Mouse (Mus musculus): ENCODE measurements around the gene Gm17455. TPM values are rescaled to one million over a fixed set of nuclear protein-coding genes. Genes with fewer than 3 reads are reported as not detected.

The Gm17455 gene
- polyA plus RNA-seq, 1 experiment from 2014 or later = 2.3 TPM

DNA sequence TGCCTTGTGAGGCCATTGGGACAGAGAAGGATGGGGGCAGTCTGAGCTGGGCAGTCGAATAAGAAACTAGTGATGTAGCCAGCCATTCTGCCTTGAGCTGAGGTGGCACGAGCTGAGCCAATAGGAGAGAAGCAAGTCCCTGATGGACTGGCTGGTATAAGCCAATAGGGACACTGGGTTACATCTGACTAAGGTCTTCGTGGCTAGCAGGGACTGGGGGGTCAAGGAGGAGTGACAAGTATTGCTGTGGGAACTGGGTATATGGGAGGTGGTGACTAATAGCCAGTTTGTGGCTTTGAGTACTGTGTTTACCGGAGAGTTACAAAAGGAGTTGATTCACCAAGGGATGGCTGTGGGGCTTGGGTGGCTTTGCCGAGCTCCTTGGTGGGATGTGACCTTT lies 3.9 kb upstream of the Gm17455 start:
- H3K4me2 ChIP-seq (replicated peaks) = no peak overlapping the region
- H3K9me3 ChIP-seq (replicated peaks) = no peaks in the 10 kb centered on the region
- WGBS = 66% methylated on average over 5 of the region's 5 CpGs
- H3K27ac ChIP-seq (replicated peaks) = no peak overlapping the region
- H3K27me3 ChIP-seq = no peaks in the 10 kb centered on the region
- no peaks in the 10 kb centered on the region for H3K36me3 ChIP-seq
- H3K9ac ChIP-seq = no peak overlapping the region
- ATAC-seq (ENCODE audit: insufficient number of reproducible peaks, low FRiP score, low TSS enrichment, low read depth) = no peak
- H3K4me3 ChIP-seq (replicated peaks) = no peak overlapping the region
- H3K4me1 ChIP-seq = 0 out of 2 replicates have a peak, but pooled peaks cover 2% of the 10 kb centered on the region

DNA sequence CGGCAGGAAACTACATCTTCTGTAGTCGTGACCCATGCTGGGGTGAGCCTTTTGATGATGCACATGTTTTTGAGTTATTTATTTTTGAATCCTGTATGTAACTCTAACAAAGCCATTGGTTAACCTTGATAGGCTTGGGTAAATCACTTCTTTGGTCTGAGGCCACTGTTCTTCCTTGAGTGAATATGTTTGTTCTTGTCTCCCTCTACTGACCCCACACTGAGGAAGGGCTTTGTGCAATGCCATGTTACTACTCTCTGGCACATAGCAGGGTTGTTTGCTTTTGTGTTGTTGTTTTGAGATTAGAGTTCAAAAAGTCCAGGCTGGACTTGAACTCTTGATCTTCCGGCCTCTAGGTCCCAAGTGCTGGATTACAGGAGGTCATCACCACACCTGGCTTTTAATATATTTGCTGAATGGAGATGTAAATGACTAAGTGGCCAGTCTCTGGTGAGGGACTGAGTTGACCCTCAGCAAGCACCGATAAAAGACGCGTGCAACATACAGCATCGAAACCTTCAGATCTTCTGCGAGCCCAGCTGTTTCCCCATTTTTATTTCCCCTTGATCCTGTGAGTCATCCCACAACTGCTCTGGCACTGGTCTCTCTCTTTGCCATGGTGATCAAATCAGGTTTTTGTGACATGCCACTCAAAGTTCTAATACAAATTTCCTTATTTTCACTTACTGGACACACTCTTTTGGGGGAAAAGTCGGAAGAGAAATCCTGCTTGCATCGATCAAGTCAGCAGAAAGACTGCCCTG lies 1.3 kb upstream of the Gm17455 start:
- peaks cover 3% of the 10 kb centered on the region; the same call in 1 of the 2 replicates for H3K27me3 ChIP-seq
- no peak overlapping the region for H3K9ac ChIP-seq
- no peaks in the 10 kb centered on the region for H3K36me3 ChIP-seq
- H3K27ac ChIP-seq (replicated peaks) = no peak overlapping the region
- H3K4me1 ChIP-seq = 0 out of 2 replicates have a peak, but pooled peaks cover 4% of the 10 kb centered on the region
- no peak for ATAC-seq (ENCODE audit: insufficient number of reproducible peaks, low FRiP score, low TSS enrichment, low read depth)
- 80% methylated on average over 10 of the region's 10 CpGs for WGBS
- H3K4me3 ChIP-seq (replicated peaks) = no peak overlapping the region
- H3K4me2 ChIP-seq (replicated peaks) = no peak overlapping the region
- no peaks in the 10 kb centered on the region for H3K9me3 ChIP-seq (replicated peaks)

DNA sequence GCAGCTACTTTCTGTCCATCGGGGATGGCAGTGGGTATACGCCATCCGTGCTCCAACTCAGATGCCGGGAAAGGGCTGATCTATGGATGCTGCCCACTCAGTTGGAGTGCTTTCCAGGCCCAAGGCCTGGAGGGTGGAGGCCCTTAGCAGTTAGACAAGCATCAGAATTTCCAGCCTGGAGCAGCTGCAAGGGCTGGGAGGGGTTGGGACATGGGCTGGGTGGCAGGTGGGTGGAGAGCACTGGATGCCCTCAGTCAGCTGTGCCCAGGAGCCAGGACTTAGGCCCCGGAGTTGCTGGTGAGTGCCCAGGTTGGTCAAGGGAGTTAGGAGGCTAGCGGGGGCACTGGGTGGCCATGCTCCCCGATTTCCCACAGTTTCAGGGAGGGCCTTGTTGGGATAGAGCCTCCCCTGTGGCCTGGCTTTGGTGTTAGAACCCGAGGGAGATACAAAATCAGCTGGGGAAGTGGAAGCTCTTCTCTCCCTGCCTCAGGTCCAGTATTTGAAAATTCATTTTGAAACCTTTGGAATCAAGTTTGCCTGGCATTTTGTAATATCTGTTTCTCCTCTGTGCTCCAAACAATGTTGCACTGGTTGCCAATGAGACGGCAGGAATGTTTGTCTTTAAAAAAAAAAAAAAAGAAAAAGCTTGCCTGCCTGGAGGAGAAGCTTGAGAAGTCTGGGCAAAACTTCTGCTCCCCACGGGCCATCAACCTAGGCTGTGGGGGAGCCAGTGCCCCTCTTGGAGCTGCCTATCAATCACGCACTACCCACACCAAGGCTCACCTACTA lies 1.2 kb downstream of the Gm17455 start:
- WGBS = 71% methylated on average over 11 of the region's 11 CpGs
- Histone ChIP-seq H3K27me3 (peaks cover 3% of the 10 kb centered on the region; the same call in 1 of the 2 replicates), H3K4me2 (replicated peaks) (no peak overlapping the region), H3K9me3 (replicated peaks) (no peaks in the 10 kb centered on the region), H3K36me3 (no peaks in the 10 kb centered on the region), H3K27ac (replicated peaks) (no peak overlapping the region), H3K9ac (no peak overlapping the region), H3K4me1 (0 out of 2 replicates have a peak, but pooled peaks cover 4% of the 10 kb centered on the region), H3K4me3 (replicated peaks) (no peak overlapping the region)
- no peak for ATAC-seq (ENCODE audit: insufficient number of reproducible peaks, low FRiP score, low TSS enrichment, low read depth)

DNA sequence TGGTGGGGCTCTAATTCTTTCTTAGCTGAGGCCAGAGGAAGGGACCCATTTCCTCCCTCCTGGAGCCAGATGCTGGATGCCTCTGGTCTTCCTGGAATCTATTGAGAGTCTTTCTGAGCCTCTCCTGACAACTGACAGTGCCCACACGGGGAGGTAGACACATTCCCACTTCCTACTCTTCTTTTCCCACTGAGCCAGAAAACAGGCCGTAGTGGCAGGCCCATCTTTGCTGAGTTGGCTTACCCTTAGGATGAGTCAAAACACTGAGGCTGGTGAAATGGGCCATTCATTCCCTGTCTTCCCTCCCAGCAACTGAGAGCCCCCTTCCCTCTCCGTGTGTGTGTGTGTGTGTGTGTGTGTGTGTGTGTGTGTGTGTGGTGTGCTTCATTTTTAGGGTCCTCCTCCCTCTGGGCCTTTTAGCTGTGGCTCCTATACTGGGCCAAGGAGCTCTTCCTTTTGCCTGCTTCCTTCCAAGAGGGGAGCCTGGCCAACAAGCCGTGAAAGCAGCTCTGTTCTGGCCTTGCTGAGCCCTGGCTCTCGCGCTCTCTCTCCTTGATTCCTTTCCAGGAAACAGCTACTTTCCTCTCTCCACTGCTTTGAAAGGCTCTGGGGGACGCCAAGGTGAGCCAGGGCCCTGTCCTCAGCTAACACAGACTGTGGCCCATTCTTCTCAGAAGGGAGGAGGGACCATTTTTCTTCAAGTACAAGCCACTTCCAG lies 6.1 kb downstream of the Gm17455 start:
- H3K4me3 ChIP-seq (replicated peaks) = no peak overlapping the region
- no peaks in the 10 kb centered on the region for H3K36me3 ChIP-seq
- 0 out of 2 replicates have a peak, but pooled peaks cover 6% of the 10 kb centered on the region for H3K4me1 ChIP-seq
- H3K27ac ChIP-seq (replicated peaks) = no peak overlapping the region
- no peak overlapping the region for H3K9ac ChIP-seq
- WGBS = 38% methylated on average over 6 of the region's 7 CpGs
- no peaks in the 10 kb centered on the region for H3K9me3 ChIP-seq (replicated peaks)
- ATAC-seq (ENCODE audit: insufficient number of reproducible peaks, low FRiP score, low TSS enrichment, low read depth) = no peak
- H3K4me2 ChIP-seq (replicated peaks) = no peak overlapping the region
- peaks cover 9% of the 10 kb centered on the region; the same call in 1 of the 2 replicates for H3K27me3 ChIP-seq

DNA sequence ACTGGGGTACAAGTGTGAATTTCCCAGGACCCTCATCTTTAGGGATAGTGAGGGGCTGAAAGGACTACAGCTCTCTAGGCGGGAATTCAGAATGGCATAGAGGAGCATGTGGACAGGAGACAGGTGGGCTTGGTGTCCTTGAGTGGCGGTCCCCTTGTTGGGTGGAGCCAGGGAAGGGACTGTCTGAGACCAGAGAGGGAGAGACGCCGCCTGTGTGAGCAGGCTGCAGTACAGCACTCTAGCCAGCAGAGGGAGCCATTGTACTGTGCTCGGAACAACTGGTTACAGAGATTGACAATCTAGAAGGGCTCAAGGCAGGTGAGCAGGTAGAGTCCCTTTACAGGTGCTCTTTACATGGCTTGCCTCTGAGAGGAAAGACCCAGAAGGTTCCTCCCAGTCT lies 8.3 kb downstream of the Gm17455 start:
- Histone ChIP-seq H3K9me3 (replicated peaks) (no peaks in the 10 kb centered on the region), H3K4me1 (0 out of 2 replicates have a peak, but pooled peaks cover 4% of the 10 kb centered on the region), H3K36me3 (no peaks in the 10 kb centered on the region), H3K4me2 (replicated peaks) (no peak overlapping the region), H3K27me3 (peaks cover 13% of the 10 kb centered on the region), H3K4me3 (replicated peaks) (no peak overlapping the region), H3K27ac (replicated peaks) (no peak overlapping the region), H3K9ac (no peak overlapping the region)
- 3% methylated on average over 5 of the region's 5 CpGs for WGBS
- ATAC-seq (ENCODE audit: insufficient number of reproducible peaks, low FRiP score, low TSS enrichment, low read depth) = no peak

DNA sequence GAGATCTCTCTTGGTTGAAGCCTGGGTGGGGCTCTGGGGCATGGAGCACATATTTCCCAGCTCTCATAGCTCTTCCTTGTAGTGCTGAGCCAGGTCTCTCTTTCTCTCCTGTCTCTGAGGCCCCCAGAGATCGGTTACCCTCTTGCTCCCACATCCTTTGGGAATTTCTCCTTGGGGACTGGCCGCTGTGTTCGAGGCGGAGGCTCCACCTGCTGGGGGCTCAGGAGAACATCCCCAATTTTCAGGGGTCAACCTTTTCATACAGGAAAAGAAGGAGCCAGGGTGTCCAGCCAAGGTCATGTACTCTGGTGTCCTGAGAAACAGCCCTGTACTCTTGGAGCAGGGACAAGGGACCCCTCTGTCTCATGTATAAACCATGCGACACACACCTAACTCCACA lies 12.3 kb downstream of the Gm17455 start:
- Histone ChIP-seq H3K27ac (replicated peaks) (no peak overlapping the region), H3K4me2 (replicated peaks) (no peak overlapping the region), H3K27me3 (peaks cover 11% of the 10 kb centered on the region), H3K36me3 (no peaks in the 10 kb centered on the region), H3K4me1 (no peaks in the 10 kb centered on the region), H3K9me3 (replicated peaks) (no peaks in the 10 kb centered on the region), H3K4me3 (replicated peaks) (no peak overlapping the region), H3K9ac (no peak overlapping the region)
- no peak for ATAC-seq (ENCODE audit: insufficient number of reproducible peaks, low FRiP score, low TSS enrichment, low read depth)
- WGBS = 23% methylated on average over 5 of the region's 5 CpGs

DNA sequence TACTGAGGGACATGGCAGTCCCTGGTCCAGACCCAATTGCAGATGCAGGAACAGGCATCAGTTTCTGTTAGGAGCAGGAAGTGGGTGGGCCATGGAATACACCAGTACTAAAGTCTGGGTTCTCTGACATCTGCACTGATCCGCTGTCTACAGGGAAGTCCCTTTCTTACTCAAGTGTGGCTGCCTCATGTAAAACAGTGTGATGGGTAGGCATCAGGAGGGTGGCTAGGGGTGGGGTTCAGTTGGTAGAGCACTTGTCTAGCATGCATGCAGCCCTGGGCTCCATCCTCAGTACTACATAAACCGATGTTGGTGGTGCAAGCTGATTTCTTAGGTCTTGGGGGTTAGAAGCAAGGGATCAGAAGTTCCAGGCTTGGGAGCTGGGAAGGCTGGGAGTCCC lies 14.2 kb downstream of the Gm17455 start:
- Histone ChIP-seq H3K4me1 (no peaks in the 10 kb centered on the region), H3K36me3 (no peaks in the 10 kb centered on the region), H3K27ac (replicated peaks) (no peak overlapping the region), H3K9ac (no peak overlapping the region), H3K9me3 (replicated peaks) (no peaks in the 10 kb centered on the region), H3K4me3 (replicated peaks) (no peak overlapping the region), H3K27me3 (peaks cover 11% of the 10 kb centered on the region), H3K4me2 (replicated peaks) (no peak overlapping the region)
- 79% methylated on average over 2 of the region's 2 CpGs for WGBS
- ATAC-seq (ENCODE audit: insufficient number of reproducible peaks, low FRiP score, low TSS enrichment, low read depth) = no peak

DNA sequence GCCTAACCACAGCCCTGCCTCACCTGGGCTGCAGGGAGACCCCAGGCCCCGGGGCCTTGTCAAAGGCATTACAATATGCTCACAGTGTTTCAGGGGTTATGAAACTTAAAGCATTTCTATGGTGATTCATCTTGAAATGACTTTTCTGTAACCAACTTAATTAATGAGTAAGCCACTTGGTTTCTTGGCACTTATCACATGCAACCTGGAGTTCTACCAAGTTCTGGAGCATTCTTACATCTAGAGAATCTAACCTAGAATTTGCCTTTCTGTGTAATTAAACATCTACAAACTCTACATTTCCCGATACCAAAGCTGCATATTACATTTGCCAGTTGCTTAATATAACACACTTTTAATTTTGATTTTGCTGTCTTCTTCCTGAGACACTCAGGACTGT lies 17.5 kb downstream of the Gm17455 start:
- Histone ChIP-seq H3K27ac (replicated peaks) (no peak overlapping the region), H3K9ac (no peak overlapping the region), H3K4me1 (no peaks in the 10 kb centered on the region), H3K4me3 (replicated peaks) (no peak overlapping the region), H3K36me3 (no peaks in the 10 kb centered on the region), H3K9me3 (replicated peaks) (no peaks in the 10 kb centered on the region), H3K4me2 (replicated peaks) (no peak overlapping the region), H3K27me3 (no peaks in the 10 kb centered on the region)
- WGBS = 77% methylated on average over 2 of the region's 2 CpGs
- ATAC-seq (ENCODE audit: insufficient number of reproducible peaks, low FRiP score, low TSS enrichment, low read depth) = no peak

DNA sequence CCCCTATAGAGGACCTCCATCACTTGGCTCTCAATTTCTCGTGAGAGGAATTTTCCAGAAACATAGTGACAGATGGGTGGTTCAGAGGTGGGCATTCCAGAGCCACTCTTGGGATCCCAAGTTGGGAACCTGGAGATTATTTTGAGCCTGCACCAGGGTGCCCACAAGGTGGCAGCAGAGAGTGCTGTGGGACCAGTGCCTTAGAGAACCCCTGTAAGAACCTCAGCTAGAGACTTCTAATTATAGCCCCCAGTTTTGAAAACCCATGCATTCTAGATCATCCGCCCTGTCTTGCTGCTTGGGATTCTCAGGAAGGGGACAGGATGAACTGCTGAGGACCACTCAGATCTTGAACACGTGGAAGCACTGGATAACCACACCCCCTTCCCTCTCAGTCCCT lies 18.6 kb downstream of the Gm17455 start:
- Histone ChIP-seq H3K36me3 (no peaks in the 10 kb centered on the region), H3K4me1 (no peaks in the 10 kb centered on the region), H3K9me3 (replicated peaks) (no peaks in the 10 kb centered on the region), H3K27me3 (no peaks in the 10 kb centered on the region), H3K9ac (no peak overlapping the region), H3K4me2 (replicated peaks) (no peak overlapping the region), H3K4me3 (replicated peaks) (no peak overlapping the region), H3K27ac (replicated peaks) (no peak overlapping the region)
- peak; percentile 12; the same call in 1 of the 2 replicates for ATAC-seq (ENCODE audit: insufficient number of reproducible peaks, low FRiP score, low TSS enrichment, low read depth)
- 15% methylated on average over 3 of the region's 3 CpGs for WGBS

DNA sequence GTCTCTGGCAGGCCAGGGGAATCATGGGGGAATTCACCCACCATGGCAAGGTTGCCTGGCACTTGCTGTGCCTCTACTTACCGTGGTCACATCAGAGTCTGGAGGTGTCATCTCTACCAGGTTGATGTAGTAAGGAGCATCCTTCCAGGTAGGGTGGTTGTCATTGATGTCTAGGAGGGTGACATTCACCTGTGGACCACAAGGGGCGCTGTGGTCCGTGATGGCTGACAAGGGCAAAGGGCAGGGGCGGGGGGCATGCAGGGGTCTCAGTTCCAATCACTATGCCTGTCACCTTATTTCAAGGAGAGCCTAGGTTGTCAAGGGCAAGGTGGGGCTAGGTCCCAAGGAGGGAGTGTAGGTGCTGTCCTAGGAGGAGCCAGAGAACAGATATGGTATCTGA lies 20.1 kb downstream of the Gm17455 start:
- Histone ChIP-seq H3K27ac (replicated peaks) (no peak overlapping the region), H3K9ac (no peak overlapping the region), H3K27me3 (no peaks in the 10 kb centered on the region), H3K4me1 (no peaks in the 10 kb centered on the region), H3K36me3 (no peaks in the 10 kb centered on the region), H3K4me3 (replicated peaks) (no peak overlapping the region), H3K4me2 (replicated peaks) (no peak overlapping the region), H3K9me3 (replicated peaks) (no peaks in the 10 kb centered on the region)
- 28% methylated on average over 4 of the region's 4 CpGs for WGBS
- ATAC-seq (ENCODE audit: insufficient number of reproducible peaks, low FRiP score, low TSS enrichment, low read depth) = no peak

DNA sequence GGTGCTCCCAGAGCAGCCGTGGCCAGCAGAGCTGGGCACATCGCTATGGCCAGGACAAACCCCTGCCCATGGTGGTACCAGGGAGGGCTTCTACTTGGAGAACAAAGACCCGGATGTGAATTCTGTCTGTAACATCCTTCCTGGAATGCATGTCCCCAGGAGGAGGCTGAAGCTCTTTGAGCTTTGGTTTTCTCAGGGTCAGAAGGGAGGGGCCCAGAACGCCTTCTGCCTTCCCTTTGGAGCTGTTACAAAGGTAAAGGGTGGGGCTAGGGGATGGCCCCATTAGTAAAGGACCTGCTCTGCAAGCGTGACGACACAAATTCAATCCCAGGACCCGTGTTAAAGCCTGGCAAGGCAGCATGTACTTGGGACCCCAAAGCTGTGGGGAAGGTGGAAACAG lies 23.2 kb downstream of the Gm17455 start:
- no peak for ATAC-seq (ENCODE audit: insufficient number of reproducible peaks, low FRiP score, low TSS enrichment, low read depth)

More for the DNA sequence above, 23.2 kb downstream of the Gm17455 start:
- Histone ChIP-seq H3K4me1 (no peaks in the 10 kb centered on the region), H3K36me3 (no peaks in the 10 kb centered on the region), H3K4me2 (replicated peaks) (no peak overlapping the region), H3K4me3 (replicated peaks) (no peak overlapping the region), H3K9me3 (replicated peaks) (no peaks in the 10 kb centered on the region; the same call in 1 of the 2 replicates), H3K27me3 (no peaks in the 10 kb centered on the region), H3K27ac (replicated peaks) (no peak overlapping the region), H3K9ac (no peak overlapping the region)
- WGBS = 54% methylated on average over 7 of the region's 7 CpGs
